Mouse (Mus musculus): ENCODE results near the gene Phf8. TPM values are rescaled to one million over a fixed set of nuclear protein-coding genes. Genes with fewer than 3 reads are reported as not detected.
"Not testable (repeated sequence)": the region's sequence is repeated elsewhere in the genome, so short reads cannot be mapped to it uniquely, and the experiment has no call there.

Gene Phf8
- total RNA-seq (2021): 1 to 10 TPM; 6.2 to 9.7 TPM
- long read RNA-seq, experiment 1, partial matches to known transcripts: 1 of 1 reads
- long read RNA-seq, experiment 1, other reads (novel, unspliced or antisense): 0 of 1 reads
- long read RNA-seq, experiment 2, partial matches to known transcripts: 3 of 7 reads
- long read RNA-seq, experiment 2, other reads (novel, unspliced or antisense): 4 of 7 reads

DNA sequence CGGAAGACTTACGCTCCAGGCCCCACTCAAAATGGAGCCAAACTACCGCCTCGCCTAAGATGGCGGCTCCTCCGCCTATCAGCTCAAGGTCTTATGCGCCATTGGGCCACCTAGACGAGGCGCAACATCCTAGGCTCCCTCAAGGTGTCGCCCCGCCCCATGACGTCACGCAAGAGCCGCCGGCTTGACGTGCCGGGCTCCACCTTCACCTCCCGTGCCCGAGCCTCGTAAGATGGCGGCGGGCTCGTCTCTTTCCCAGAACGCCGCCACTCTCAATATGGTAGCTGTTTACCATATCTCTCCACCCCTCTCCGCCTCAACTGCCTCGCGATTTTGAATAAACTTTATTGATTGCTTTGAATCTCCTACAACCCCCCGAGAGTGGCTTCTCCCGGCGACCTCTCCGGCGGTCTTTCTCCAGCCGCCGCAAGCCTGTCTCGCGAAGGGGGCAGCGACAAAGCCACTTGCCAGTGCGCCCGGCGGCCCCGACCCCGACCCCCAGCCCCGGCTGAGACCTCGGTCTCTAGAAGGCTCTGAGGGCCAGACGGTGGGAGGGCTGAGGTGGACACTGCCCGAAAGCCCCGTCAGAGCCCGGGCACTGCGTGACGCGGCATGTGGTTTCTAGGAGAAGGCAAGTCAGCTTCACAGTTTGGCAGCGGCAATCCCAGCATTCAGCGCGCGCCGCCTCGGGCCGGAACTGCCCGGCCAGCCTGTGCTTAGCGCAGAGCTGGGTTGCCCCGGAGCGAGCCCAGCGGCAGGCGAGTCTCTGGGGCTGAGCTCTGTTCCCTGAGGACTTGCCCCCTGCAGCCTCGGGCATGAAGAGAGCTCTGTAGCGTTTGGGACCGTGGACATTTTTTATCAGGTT, at the start of gene Phf8:
Gene Phf8, plus strand, starts transcription at position 215 of the 865 bp plus-strand sequence.
- intact Hi-C loops (cut with DNase I): loop anchor here (10.0 kb wide), 1 partner anchor 284 kb away; the partner anchor contains the start of gene Huwe1
- DNase-seq: peak; percentile 87 to 94

GRCm38 (mm10) chrX:151488128-151488527, 32.3 kb upstream of the Phf8 start:
- intact Hi-C loops (cut with DNase I): no loop called here

GRCm38 (mm10) chrX:151493269-151493668, 27.2 kb upstream of the Phf8 start:
- DNase-seq; intact Hi-C loops (cut with DNase I): not testable (repeated sequence)

More at GRCm38 (mm10) chrX:151488128-151488527, 32.3 kb upstream of the Phf8 start:
- DNase-seq: no peak

GRCm38 (mm10) chrX:151496596-151496995, 23.9 kb upstream of the Phf8 start:
- intact Hi-C loops (cut with DNase I): loop anchor here (5.0 kb wide), 1 partner anchor 221 kb away; no protein-coding TSS in a partner anchor
- DNase-seq: no peak

DNA sequence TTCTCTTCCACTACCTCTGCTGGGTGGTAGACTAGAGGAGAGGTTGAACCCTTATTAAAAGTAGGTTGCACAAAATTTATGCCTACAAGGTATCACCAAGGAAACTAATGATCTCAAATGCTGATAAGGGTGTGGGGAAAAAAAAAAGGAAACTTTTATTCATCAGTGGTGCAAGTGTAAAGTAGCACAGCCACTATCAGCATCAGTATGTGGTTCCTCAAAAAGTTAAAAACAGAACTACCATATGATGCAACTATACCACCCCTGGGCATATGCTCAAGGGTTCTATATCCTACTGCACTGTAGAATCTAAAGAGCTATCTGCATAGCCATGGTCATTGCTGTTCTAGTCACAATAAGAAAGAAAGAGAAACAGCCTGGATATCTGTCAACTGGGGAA, 11.9 kb upstream of the Phf8 start:
- intact Hi-C loops (cut with DNase I): no loop called here
- DNase-seq: no peak

GRCm38 (mm10) chrX:151509906-151510305, 10.6 kb upstream of the Phf8 start:
- no peak for DNase-seq
- intact Hi-C loops (cut with DNase I): no loop called here

DNA sequence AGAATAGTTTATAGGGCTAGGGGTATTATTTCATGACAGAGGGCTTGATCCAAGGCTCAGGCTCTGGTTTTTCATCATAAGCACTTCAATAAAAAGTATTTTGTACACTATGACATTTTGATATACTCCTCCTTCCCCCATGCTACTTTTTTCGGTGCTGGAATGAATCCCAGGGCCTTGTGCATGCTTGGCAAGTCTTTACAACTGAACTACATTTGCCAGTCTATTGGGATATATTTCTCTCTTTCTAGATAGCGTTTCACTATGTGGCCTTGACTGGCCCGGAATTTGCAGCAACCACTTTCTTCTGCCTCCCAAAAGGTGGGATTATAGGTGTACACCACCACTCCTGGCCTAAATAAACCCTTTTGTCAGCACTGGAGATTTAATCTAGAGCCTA, 7.4 kb upstream of the Phf8 start:
- intact Hi-C loops (cut with DNase I): no loop called here
- DNase-seq: no peak

- DNase-seq: no peak
- intact Hi-C loops (cut with DNase I): no loop called here
Observed at GRCm38 (mm10) chrX:151513694-151514093, 6.8 kb upstream of the Phf8 start.

GRCm38 (mm10) chrX:151518181-151518580, 2.3 kb upstream of the Phf8 start:
- DNase-seq: no peak
- intact Hi-C loops (cut with DNase I): no loop called here

DNA sequence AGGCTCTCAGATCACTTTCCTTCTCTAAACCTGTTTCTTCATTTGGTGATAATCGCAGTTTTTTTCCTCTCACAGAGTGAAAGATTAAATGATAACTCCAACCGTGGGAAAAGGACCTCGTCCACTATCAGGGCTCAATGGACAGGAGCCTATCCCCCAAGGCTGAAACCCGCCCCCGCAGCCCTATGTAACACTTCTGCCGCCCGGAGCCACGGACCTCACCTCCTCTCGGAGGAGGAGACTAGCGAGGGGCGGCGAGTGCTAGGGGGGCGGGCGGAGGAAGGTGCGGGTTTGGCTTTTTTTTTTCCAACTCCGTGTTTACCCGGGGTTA, 380 bp upstream of the Phf8 start:
- no peak for DNase-seq
- intact Hi-C loops (cut with DNase I): loop anchor here (10.0 kb wide), 1 partner anchor 285 kb away; the partner anchor contains the start of gene Huwe1

DNA sequence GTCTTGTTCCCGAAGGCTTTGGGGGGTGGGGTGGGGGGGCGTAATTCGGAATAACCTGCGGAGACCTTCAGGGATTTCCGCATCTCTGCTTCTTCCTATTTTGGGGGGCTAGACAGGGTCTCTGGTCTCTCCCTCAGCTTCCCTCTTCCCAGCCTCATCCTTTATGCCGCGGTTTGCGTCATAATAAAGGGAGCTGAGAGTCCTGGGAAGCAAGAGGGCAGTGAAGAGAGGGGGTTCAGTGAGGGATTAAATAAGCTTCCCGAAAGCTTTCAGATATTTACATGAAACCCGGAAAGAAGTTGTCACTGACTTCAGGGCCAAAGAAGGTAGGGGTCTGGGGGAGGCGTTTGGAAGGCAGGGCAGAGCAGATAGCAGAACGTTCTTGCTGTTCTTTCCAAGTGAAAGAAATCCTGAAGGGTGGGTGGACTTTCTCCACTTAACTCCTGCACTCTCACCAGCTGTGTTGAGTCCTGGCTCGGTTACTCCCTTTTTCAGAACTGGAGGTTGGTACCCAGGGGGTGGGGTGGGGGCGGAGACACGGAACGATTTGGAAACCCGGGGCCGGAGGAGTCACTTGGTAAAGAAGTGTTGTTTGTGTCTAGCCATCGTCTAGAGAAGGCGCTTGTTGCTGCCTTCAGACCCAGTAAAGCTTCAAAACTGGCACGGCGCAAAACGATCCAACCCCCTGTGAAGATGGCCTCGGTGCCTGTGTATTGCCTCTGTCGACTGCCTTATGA, 1.5 kb downstream of the Phf8 start:
- intact Hi-C loops (cut with DNase I): loop anchor here (10.0 kb wide), 1 partner anchor 283 kb away; the partner anchor contains the start of gene Huwe1
- DNase-seq: peak in 1 of 2 experiments; percentile 4

DNA sequence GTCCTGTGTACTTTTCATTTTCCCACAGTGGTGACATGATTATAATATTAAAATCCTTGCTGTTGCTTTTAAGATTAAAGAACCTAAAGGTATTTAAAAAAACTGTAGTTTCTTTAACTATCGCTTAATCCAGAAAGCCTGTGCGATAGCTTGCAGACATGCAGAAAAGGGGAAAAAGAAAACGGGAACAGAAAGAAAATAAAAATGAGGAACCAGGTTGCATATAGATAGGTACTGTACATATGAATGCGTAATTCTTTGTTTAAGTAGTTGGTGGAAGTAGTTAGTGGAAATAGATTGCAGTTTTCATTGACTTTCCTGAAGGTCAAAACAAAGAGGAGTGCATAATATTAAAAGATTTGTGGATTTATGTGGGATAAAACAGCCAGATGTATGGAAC, 32.9 kb downstream of the Phf8 start:
- intact Hi-C loops (cut with DNase I): no loop called here
- no peak for DNase-seq

- intact Hi-C loops (cut with DNase I): no loop called here
- DNase-seq: no peak
Observed at GRCm38 (mm10) chrX:151575166-151575565, 54.7 kb downstream of the Phf8 start.

DNA sequence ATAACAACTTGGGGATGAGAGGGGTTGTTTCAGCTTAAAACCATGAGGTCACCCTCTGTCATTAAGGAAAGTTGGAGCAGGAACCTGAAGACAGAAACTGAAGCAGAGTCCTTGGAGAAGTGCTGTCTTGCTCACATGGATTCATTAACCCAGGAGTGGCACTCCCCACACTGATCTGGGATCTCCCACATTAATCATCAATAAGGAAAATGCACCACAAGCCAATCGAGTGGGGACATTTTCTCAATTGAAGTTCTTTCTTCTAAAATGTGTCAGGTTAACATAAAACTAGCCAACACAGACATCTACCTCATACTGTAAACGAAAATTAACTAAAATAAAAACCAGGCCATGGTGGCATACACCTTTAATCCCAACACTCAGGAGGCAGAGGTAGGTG, 122.9 kb downstream of the Phf8 start:
- DNase-seq: no peak
- intact Hi-C loops (cut with DNase I): no loop called here

GRCm38 (mm10) chrX:151653744-151654143, 133.3 kb downstream of the Phf8 start:
- DNase-seq: no peak
- intact Hi-C loops (cut with DNase I): no loop called here

- intact Hi-C loops (cut with DNase I): no loop called here
- no peak for DNase-seq
Observed at GRCm38 (mm10) chrX:151674492-151675171, 154.2 kb downstream of the Phf8 start.

Data from gastrocnemius, postnatal 36 days (tissue).